Mouse (Mus musculus) frontal cortex, postnatal 10 days (tissue): ENCODE data around the gene Reps2.

ENCODE experiments used
- DNase-seq, 2 experiments: peaks; one replicate each; pipeline ENCODE4 v3.0.0; 2022; ENCODE audit warnings: low spot score in 2 of 2, mixed read lengths in 1 of 2

Reps2 gene

DNA sequence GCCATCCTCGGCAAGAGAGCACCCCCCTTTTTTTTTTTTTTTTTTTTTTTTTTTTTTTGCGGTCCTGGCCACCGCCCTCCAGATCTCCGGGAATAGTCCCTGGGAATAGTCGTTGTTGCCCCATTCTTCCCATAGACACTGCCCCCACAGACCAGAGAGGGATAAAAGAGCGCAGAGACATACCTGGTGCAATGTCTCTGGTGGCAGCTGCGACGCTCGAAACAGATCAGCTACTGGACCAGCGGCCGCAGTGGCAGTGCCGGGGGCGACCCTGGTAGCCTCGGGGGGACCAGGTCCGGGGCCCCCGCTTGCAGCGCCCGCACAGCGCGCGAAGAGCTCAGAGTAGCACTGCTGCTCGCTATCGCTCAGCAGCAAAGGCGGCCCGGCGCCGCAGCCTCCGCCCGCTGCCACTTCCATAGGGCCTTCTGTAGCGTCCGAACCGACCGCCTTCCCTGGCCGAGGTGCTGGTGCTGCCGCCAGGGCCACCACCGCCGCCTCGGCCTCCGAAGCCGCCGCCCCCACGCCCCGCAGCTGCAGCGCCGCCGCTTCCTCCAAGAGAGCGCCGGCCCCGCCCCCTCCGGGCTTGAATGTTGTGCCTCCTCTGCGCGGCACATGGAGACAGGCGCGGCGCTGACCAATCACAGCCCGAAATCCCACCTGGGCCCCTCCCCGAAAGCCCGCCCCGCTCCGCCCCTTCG, at the start of gene Reps2:
Gene Reps2 (minus strand): TSS at position 559 of the 698 bp plus-strand sequence.
- peak; percentile 42 to 61 for DNase-seq

DNA sequence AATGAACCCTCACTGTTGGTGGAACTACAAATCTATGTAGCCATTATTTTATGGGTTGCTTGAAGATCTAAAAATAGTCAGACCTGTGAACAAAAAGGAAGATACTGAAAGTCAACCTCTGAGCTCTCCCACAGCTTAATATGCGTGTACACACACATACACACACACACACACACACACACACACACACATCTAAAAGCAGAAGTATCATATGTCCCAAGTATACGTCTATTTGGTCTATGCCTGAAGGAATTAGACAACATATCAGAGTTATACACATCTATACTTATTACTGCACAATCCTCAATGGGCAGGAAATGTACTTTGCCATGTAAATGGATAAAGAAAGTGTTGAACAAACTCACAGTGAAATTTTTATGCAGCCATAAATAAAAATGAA, 47.8 kb upstream of the Reps2 start:
- no peak for DNase-seq

DNA sequence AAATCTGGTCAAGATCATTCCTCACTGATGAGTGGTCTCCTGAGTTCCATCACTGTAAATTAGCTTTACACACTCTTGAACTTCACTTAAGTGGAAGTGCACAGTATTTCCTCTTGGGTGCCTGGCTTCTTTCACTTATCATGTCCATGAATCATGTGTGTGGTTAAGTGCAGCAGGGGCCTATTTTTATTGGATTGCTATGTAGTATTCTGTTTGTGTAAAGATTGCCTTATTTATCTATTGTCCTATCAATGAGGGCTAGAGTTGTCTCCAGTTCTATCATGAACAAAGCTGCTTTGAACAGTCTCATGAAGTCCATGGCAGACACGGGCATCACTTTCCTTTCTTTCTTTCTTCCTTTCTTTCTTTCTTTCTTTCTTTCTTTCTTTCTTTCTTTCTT, 41.9 kb upstream of the Reps2 start:
- DNase-seq, result no peak

DNA sequence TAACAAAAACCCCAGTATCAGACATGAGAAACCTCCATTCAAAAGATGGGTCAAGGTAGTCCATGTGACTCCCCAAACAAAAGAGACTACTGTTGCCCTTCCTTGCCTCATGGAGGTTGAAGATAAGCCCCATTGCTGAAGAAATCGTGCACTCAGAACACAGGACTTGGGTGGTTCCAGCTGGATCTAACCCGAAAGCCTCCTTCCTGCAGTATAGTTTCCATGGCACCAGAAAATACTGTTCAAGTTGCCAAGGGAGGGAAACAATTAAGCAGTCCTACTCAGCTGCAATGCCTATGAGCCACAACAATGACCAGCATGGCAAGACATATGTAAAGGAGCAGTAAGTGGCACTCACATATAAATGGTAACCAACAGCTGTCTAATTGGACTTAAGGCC, 36.1 kb upstream of the Reps2 start:
- DNase-seq, result no peak

DNA sequence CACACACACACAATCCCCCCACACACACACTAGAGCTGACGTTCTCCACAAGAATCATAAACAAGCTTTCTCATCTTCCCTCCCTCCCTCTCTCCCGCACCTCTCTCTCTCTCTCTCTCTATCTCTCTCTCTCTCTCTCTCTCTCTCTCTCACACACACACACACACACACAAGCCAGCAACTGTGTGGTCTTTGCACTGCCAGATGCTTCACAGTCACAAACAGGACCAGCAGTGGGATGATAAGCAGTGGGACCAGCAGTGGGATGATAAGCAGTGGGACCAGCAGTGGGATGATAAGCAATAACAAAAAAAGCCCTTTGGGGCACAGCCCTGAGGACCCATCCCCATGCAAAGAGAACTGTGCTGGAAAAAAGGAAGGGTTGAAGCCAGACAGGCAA, 35.4 kb upstream of the Reps2 start:
- no peak for DNase-seq

DNA sequence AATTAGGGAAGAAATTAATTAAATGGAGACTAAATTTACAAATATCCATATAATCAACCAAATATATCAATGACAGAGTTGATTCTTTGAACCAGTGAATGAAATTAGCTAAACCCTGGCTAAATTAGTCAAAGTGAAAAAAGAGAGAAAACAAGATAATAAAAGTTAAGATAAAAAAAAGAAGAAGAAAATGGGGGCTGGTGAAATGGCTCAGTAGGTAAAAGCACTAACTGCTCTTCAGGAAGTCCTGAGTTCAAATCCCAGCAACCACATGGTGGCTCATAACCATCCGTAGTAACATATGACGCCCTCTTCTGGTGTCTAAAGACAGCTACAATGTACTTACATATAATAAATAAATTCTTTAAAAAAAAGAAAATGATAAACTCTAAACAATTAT, 22.7 kb upstream of the Reps2 start:
- DNase-seq, result no peak

DNA sequence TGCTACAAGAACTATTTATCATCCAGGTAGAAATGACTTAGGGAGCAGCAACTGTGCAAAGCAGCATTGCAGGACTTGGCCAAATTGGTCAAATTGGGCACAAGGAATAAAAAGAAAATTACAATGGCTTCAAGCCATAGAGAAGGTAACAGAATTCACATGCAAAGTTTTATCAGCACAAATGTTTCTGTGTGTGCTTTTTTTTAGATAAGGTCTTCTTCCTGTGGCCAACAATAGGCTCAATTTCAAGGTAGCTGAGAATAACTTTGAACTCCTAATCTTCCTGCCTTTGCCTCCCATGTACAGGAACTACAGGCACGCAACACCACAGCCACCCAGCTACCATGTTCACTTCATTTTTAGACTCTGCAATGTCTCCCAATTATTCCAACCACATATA, 16.7 kb upstream of the Reps2 start:
- DNase-seq, result no peak

DNA sequence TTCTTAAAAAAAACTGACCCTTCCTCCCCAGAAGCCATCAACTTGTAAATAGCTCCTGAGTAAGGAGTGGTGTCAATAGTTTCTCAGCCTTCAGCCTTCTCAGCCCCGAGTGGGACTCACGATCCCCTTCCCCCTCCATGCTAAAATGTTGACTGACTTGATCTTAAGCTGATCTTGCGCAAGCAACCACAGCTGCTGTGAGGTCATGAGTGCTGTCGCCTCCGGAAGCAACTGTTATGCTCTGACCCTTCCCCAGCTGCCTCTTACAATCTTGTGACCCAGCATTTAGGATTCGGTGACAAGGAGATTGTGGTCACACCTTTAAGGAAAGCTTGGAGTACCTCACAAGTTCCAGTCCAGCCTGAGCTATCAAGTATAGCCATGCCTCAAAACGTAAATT, 10.1 kb upstream of the Reps2 start:
- DNase-seq, result no peak

DNA sequence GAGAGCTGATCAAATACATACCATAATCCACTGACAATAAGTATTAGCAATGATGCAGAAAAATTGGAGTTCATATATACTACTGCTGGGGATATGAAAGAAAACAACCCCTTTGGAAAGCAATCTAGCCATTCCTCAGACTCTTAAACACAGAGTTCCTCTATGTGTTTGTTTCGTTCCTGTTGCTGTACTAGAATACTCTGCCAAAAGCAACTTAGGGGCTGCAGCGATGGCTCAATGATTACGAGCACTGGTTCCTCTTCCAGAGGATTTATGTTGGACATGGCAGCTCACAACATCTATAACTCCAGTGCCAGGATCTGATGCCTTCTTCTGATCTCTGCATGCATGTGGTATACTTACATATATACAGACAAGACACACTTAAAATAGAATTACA, 9.0 kb upstream of the Reps2 start:
- DNase-seq, result no peak

DNA sequence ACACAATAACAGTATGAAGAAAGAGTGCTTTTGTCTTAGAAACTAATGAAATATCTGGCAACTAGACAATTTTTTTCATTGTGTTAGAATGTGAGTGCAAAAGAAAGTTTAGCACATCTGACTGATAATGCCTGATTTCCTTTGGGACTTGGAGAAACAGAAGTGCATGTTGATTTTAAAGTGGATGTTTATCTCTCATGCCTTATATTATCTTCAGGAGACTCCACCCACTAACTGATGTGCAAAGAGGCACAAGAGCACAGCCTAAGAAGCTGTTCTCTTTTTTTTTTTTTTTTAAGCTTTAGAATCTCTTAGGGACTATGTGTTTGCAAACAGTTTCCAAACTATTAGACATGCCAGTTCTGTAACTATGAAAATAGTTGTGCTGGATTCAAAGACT, 7.7 kb upstream of the Reps2 start:
- DNase-seq, result no peak

DNA sequence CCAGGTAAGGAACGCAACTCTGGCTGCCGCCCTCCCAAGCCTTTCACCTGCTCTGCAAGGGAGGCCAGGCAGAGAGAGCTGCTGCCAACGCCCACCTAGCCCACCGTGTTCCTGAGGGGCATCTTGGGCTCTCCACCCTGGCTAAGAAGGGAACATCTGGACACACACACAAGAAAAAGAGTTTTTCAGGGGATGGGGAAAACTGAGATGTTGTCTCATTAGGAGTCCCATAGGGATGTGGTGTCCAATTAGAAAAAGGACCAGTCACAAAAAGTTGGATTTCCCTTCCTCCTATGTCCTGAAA, 292 bp upstream of the Reps2 start:
- DNase-seq, result no peak

DNA sequence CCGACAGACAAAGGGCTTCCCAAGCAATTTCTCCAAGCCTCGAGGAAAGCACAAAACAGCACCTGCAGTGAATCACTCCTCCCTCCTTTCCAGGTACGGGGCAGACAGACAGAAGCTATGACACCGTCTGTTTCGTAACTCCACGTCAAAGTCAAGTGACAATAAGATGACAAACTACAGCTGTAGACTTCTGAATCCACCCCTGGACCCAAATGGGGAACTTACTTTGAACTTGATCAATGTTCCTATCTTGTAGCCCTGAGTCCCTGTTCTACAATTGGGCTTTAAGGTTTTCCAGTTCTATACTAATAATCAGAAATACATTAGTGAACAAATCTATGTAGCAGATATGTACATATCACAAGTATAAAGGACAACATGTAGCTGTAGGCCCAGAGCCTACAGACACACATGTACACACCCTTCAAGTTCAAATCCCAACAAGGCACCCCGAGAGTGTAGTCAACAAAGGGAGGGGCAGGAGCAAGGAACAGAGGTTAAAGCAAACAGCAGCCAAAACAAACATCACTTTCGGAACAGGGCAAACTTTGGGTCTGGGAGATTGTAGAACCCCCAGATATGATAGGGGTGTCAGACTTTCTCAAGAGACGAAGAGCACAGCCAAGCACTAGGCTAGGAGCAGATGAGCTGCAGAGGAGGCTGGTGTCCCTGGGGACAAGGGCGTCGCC, 903 bp downstream of the Reps2 start:
- DNase-seq, result no peak

DNA sequence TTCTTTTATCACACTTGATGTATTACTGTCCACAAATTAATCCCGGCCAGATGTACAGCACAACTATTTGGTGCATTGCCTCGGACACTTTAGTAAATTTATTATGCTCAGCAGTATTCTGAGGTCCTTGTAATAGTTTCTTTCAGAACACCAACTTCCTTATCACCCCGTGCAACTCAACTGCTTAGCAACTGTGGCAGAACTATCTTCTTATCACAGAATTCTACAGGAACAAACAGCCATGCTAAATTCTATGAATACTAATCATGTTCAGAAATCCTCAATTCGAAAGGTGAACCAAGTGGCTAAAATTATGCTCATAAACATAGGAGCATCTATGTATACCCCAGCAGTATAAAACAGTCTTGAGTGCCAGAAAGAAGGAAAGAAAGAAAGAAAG, 1.7 kb downstream of the Reps2 start:
- no peak for DNase-seq

DNA sequence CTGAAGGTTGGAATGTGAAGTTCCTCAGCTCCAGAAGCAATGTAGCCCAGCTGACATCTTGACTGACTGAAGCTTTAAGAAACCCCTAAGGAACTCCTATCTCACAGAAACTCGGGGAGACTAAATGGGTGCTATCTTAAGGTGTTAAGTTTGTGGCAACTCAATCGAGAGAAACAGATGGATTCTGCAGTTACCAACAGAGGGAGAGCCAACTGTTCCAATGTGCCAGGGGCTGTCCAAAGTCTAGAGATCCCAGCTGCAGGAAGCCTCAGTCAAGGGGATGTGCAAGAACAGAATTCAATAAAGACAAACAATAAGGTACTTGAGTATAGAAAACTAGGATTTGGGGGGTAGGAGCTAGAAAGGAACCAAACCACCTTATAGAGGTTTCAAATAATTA, 8.3 kb downstream of the Reps2 start:
- DNase-seq, result no peak

DNA sequence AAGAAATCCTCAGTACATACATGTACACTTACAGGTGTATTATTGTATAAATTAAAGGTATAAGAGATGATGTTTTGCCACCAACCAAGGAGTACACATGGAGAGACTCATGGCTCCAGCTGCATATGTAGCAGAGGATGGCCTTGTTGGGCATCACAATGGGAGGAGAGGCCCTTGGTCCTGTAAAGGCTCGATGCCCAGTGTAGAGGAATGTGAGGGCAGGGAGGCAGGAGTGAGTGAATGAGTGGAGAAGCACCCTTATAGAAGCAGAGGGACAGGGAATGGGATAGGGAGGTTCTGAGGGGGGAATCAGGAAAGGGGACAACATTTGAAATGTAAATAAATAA, 21.4 kb downstream of the Reps2 start:
- no peak for DNase-seq

DNA sequence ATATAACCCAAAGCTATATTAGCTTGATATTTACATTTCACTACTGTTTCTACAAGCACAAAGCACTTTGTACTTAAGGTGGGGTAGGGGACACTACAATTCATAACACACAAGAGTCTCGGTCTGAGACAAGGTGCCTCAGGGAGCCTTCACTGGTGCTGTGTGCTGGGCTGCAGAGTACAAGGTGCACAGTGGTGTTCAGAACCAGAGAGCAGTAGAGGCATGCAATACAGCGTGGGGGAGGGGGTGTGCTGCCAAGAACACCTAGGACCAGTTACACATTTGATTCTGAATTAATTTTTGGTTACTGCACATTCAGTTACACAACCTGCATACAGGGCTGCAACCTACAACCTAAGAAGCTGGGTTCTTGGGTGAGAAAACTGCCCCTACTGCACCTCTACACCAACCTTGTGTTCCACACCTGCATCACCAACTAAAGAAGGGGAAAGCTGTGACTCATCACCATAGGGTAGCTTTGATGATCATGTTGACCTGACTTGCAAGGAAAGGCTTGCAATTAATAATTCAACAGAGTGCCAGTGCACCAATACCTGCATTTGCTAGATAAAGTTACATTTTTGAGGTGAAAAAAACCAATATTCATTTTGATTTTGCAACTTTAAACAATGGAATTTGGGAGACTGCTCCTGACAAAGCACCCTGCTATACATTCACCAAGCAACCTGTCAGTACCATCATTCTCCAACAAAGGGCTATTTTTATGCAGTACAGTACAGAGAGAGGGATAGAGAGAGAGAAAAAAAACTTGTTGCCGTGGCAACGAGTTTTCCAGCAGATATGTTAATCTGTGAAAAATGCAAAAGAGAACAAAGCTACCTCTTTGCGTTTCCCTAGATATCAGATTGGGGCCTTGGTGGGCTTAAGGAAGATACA, 22.0 kb downstream of the Reps2 start:
- no peak for DNase-seq

DNA sequence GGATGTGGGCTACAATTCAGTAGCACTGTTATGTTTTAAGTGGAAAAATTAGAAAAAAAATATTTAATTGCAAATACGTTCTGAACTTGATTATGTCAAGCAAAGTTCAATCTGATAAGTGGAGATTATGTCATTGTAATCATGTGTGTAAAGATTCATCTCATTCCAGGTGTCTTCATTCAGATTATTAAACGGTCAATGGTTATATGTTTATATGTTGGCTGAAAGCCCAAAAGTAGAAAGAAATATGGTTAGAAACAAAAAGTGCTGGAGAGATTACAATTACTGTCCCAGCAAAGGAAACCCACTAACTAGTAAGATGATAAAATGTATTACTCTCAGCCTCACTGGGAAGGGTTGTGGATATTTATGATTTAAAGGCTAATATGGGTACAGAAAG, 23.7 kb downstream of the Reps2 start:
- DNase-seq, result no peak

DNA sequence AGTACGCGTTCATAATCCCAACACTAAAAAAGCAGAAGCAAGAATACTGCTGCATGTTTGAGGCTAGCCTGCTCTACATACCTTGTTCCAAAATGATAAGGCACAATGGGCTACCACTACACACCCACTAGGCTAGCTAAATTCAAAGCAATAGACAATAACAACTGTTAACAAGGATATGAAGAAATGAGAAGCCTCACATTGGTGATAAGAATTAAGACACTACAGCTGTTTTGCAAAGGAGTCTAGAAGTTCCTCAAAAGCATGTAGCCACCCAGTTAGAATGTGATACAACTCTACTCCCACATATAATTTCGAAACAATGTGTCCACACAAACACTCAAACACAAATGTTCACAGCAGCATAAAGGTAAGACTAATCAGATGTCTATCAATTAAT, 24.9 kb downstream of the Reps2 start:
- no peak for DNase-seq

DNA sequence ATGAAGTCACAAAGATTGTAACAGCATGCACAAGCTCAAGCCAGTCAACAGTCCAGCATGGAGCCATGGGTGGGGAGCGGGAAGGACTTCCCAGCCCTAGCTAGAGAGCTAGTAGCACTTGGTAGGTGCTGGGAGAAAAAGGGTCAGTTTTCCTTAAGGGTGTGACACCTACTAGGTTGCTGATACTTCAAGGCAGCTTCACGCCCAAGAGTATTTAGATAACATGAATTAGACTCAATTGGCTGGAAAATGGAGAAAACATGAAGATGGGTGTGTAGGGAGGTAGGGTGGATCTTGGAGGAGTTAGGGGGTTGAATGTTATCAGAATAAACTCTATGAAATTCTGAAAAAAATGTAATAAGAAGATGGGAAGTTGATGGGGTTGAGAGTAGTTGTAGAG, 37.3 kb downstream of the Reps2 start:
- DNase-seq, result no peak

DNA sequence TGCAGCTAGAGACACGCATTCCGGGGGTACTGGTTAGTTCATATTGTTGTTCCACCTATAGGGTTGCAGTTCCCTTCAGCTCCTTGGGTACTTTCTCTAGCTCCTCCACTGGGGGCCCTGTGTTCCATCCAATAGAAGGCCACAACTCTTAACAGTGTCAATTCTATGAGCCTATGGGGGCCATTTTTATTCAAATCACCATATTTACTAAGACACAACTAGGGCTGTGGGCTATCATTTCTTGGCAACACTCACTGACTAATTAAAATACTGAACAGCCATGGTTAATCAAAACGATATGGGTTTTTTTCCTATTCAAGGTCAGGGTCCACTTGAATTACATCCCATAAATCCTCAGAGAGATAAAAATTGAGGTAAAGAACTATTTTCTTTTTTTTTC, 43.8 kb downstream of the Reps2 start:
- DNase-seq, result no peak

DNA sequence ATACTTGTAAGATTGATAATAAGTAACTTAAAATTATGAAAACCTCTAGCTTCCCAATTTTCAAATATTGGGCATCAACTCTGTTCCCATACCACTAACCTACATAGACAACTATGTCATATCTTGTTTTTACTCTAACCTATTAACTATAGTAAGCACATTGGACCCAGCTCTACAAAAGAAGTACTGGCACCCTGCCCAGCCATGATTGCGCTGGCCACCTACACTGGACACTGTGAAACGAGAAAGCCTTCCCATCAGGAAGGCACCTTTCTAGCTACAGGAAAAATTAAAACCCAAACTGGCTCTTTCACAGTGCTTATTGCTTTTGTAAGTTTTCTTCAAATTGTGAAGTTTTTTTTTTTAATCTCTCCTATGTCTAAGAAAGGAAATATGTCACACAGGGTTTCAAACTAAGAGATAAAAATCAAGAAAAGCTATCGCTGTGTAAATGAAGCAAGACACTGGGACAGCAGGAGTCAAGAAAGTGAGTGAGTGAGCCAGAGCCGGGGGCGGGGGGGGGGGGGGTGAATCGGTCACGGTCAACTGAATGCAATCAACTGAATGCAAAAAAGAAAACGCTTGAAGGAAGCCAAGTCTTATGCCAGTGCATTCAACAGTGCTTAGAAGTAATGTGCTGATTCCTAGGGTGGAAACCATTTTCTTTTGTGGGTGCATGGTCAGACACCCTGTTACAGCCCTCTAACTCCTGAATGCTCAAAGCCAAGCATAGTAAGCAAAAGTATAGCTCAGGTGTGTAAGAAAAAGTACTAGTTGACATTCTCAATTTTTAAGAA, 52.2 kb downstream of the Reps2 start:
- no peak for DNase-seq

DNA sequence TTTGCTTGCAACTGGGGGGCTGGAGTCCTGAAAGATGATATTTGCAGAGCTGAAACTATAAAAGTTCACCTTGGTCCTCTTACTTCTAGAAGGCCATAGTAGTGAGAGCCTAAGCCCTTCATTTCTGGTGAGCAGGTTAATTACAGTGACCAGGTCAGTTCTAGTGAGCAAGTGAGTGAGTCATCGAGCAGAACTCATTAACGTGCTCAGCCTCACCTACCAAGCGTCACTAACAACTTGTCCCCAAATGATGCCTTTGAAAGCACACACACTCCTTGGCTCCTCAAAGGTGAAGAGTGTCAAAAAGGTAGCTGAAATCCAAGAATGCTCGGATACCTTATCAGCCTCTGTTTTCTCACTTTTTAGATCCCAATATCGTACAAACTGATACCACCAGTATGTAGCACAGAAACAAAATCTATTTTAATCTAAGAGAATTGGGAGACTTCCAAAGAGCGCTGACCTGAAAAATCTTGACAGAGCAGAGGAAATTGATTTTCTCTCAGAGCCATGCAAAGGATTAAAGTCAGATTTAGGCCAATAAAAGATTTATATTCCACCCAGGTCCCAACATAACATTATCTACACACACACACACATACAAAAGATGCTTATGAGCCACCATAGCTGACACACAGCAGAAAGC, 53.2 kb downstream of the Reps2 start:
- no peak for DNase-seq
